Mouse (Mus musculus) liver, adult (tissue): Measurements from ENCODE around the gene Hcn4.

ENCODE experiments used
- GATA4 ChIP-seq: IDR thresholded peaks from 2 replicates; pipeline ENCODE4 v1.6.1; 2014; ENCODE audit warnings: mild to moderate bottlenecking, low read length; ENCODE audit not compliant: insufficient replicate concordance

Gene Hcn4

DNA sequence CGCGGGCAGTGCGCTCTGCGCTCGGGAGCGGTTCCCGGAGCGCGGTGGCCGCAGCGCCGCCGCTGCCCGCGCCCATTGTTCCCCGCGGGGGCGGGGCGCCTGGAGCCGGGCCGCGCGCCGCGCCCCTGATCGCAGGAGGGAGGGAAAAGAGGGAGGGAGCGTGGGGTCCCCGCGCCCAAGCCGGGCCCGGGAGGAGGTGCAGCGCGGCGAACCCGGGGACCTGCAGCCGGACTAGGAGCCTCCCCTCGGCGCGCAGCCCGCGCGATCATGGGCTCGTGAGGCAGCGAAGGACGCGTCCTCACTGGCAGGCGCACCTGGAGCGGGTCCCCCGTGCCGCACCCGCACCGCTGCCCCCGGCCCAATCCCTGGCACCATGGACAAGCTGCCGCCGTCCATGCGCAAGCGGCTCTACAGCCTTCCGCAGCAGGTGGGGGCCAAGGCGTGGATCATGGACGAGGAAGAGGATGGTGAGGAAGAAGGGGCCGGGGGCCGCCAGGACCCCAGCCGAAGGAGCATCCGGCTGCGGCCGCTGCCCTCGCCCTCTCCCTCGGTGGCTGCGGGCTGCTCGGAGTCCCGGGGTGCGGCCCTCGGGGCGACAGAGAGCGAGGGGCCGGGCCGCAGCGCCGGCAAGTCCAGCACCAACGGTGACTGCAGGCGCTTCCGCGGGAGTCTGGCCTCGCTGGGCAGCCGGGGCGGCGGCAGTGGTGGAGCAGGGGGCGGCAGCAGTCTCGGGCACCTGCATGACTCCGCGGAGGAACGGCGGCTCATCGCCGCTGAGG is at the start of gene Hcn4:
TSS of gene Hcn4 (plus strand) at position 274 of the 779 bp plus-strand sequence.
- TF ChIP-seq GATA4, result no peak

DNA sequence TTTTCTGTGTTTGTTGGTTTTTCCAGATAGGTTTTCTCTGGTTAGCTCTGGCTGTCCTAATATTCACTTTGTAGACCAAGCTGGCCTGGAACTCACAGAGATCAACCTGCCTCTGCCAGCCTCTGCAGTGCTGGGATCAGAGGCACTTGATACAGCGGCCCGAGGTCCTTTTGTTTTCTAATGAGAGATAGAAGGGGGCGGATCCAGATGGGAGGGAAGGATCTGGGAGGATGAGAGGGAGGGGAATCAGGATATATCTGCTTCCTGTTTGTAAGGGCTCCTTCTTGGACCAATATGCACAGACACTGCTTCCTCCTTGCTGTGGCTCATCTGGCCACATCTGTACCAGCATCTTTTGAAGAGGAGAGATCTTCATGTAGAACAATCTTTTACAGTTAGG is 48.5 kb upstream of the Hcn4 start:
- no peak for TF ChIP-seq GATA4

DNA sequence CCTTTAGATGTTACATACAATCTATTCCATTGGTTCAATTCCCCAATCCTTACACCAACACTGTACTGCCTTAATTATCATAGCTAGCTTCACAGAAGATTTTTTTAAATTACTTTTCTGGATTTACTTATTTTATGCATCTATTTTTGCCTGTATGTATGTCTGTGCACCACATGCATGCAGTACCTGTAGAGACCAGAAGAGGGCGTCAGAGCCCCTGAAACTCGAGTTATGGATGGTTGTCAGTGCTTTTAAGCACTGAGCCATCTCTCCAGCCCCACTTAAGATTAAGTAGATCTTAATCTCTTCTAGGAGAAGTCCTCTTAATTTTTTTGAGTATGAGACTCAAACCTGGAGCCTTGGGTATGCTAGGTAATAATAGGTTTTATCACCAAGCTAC is 47.8 kb upstream of the Hcn4 start:
- TF ChIP-seq GATA4, result no peak

DNA sequence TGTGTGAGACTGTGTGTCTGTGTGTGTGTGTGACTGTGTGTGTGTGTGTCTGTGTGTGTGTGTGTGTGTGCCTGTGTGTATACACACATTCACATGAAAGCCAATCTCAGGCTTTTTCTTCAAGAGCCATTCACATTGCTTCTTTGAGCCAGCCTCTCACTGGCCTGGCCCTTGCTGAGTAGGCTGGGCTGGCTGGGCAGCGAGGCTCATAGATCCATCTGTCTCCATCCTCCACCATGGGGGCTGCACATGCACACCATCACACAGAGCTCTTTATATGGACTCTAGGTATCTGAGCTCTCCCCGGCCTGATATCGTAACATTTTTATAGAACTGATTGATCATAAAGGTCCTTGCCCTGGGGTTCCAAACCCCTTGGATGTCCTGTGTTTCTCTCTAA is 33.7 kb upstream of the Hcn4 start:
- TF ChIP-seq GATA4, result no peak

DNA sequence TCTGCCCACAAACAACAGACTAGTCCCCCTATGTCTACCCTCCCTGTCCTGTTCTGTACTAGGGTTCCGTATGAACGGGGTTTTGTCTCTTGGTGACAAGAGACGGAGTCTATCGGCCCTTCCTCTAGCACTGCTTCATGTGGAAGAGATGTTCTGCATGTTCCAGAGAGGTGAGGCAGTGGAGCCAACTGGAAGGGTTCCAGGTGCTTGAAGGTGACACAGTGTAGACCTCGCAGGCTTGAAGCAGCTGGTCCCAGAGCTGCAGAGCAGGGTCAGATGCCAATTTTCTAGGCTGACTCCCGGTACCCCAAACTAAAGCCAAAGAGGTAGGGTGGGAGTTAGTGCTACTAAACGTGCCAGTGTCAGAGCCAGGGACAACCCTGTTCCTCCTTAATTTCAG is 25.1 kb upstream of the Hcn4 start:
- no peak for TF ChIP-seq GATA4

DNA sequence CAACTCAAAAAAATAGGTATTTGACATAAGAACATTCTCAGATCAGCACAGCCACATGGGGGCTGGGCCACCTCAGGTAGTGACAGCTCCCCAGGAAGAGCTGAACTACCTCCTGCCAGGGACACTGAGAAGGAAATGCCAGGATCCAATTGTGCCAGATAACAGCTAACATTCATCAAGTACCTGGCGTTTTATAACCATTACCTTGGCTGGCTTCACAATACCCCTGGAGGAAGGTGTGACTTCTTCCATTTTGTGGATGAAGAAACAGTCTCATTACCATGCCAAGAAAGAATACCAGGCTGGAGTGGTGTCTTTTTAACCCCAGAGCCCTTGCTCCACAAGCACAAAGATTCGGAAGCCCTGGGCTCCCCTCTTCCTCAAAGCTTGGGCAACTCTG is 21.8 kb upstream of the Hcn4 start:
- TF ChIP-seq GATA4, result no peak

DNA sequence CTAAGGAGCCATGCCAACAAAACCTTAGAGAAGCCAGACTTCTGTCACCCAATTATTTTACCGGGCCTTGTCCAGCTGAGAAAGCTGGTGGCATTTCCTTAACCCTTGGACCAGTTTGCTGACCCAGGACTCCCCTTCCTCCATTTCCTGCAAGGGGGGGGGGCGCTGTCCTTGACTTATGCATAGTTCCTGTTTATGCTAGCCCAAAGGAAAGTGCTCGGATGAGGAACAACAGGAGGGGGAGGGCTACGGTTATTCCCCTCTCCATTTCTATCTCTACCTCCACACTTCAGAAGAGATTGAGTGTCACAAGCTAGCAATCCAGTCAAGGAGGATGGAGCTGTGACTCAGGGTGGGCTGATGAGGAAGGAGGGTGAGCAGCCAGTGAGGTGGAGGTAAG is 20.9 kb upstream of the Hcn4 start:
- no peak for TF ChIP-seq GATA4

DNA sequence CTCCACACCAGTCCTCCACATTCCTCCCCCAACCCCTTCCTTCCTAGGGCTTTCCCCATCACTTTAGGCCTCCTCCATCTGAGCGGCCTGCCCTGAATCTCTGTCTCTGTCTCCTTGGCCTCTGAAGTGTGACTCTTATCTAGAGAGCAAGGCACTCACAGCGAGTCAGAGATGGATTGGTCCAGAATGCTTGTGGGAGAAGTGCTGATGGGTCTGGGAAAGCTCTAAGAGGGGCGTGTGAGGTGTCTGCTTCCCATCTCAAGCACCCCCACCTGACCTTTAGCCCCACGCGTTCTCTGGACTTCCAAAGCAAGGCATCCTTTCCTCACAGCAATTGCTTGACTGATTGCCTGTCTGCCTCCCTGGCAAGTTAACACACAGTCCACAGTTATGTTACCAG is 20.4 kb upstream of the Hcn4 start:
- TF ChIP-seq GATA4, result no peak

DNA sequence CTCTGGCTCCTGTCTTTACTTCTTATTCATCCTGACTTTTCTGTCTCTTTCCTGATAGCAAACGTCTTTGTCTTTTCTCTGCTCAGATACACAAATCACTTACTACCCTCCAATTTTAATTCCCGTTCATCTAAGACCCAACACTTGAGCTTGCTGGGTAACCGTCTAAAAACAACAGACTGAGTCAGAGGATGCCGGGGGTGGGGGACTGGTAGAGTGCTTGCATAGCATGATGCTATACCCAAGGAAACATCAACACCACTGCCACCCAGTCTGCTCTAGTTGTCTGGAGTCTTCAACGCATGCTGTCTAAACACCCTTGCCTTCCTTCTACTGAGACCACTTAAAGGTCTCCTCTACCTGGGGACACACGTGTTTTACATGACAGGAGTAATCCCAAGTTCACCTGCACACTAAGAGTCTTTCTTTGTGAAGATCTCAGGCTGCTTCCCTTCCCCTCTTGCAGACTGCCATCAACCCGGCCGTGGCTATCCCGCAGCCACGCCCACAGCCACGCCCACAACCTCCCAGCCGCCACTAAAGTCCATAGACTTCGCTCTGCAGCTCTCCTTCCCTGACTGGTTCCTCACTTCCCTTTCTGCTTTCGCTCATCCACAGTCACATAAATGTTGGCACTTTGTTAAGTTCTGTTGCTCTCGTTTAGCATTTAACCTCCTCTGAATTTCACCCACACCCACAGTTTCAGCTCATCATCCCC is 17.5 kb upstream of the Hcn4 start:
- no peak for TF ChIP-seq GATA4

DNA sequence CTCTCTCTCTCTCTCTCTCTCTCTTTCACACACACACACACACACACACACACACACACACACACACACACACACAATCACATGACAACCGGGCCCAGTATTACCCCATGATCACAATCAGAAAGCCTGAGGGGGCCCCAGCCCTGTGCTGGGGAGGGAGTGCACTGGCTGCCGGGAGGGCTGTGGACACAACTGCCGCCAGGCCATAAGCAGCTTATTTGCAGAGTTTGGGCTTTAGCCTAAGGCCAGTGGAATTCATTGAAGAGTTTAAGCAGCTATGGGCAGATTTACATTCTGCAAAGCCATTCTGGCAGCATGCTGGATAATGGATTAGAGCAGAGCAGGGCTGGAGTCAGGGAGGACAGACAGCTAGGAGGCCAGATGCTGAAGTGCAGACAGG is 12.0 kb upstream of the Hcn4 start:
- TF ChIP-seq GATA4, result no peak

DNA sequence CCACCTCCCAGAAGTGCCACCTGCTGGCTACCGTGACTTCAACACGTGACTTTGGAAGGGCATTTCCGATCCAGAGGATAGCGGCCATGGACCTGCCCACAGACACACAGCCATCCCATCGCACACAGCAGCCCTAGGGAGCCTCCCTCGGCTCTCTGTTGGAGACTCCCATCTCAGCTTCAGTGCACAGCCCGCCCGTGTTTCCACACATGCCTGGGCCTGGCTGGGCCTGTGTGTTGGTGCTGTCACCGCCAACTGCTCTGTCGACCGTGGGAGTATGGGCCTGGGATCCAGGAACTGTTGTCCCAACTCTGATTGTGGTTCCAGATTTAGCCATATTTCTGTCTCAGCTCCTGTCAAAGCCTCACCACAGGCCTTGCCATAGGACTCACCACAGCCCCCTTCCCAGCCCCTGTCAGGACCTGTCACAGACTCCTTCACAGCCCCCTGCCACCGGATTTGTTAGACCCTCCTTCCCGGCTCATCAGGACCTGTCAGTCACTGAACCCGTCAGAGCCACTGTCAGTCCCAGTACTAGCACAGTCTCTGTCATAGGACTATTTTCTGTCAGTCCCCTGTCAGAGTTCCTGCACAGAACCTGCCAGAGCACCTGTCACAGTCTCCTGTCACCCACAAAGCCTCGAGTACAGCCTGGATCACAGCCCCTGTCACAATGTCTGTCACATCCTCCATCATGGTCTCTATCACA is 7.5 kb upstream of the Hcn4 start:
- TF ChIP-seq GATA4, result no peak

DNA sequence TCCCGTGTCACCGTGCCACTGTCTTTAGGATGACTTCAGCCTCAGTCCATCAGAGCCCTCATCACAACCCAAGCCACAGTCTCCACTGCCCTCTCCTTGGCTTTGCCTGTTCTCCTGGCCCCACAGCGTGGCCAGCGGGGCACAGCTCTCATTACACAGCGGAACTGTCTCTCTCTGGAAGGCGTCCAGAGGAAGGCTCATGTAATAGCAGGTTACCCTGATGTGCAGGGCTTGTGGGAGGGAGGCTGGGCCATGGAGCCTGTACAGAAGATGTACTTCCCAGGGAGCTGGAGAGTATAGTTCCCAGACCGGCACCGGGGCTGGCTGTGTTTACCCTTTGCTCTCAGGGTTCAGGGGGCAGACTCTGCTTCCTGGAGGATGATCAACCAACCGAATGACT is 6.8 kb upstream of the Hcn4 start:
- no peak for TF ChIP-seq GATA4

DNA sequence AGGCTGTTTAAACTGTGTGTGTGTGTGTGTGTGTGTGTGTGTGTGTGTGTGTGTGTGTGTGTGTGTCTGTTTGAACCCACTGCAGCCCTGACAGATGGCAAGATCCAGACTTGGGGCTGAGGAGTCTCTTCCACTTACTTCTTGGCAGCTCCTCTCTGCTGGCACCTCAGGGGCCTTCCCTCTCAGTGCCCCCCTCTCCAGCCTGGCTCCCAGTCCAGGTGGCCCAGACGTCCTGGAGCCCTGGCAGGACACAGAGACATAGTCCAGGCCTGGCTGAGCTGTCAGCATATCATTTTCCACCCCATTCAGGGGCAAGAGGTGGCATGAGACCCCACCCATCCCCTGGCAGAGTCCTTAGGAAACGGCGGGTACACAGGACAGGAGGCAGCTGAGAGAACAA is 5.5 kb upstream of the Hcn4 start:
- no peak for TF ChIP-seq GATA4

DNA sequence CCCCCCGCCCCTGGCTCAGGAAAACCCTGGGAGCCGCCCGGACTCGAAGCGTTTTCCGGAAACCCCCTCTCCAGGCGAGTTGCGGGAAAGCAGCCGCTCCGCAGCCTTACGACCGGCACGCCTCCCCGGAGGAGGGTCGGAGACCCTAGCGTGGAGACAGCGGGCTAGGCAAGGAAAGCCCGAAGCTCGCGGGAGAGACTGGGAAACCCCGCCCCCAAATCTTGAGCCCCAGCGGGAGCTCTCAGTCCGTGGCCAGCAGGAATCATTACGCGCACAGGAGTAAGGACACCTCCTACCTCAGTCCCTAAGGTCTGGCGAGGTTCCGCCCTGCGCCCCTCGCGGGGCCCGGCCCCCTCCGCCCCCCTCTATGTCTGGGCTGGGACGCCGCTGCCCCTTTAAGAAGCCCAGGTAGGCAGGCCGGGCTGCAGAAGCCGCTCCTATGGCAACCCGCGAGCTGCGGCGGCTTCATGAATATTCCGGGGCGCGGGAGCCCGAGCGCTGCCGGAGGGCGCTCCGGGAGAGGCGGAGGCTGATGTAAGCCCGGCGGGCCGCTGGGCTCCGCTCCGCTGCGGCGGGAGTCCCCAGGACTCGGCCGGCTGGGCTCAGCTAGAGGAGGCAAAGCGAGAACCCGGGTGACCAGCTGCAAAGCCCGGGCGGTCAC is 651 bp upstream of the Hcn4 start:
- no peak for TF ChIP-seq GATA4

DNA sequence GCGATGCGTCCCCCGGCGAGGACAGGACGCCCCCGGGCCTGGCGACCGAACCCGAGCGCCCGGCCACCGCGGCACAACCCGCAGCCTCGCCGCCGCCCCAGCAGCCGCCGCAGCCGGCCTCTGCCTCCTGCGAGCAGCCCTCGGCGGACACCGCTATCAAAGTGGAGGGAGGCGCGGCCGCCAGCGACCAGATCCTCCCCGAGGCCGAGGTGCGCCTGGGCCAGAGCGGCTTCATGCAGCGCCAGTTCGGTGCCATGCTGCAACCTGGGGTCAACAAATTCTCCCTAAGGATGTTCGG is 655 bp downstream of the Hcn4 start:
- no peak for TF ChIP-seq GATA4

DNA sequence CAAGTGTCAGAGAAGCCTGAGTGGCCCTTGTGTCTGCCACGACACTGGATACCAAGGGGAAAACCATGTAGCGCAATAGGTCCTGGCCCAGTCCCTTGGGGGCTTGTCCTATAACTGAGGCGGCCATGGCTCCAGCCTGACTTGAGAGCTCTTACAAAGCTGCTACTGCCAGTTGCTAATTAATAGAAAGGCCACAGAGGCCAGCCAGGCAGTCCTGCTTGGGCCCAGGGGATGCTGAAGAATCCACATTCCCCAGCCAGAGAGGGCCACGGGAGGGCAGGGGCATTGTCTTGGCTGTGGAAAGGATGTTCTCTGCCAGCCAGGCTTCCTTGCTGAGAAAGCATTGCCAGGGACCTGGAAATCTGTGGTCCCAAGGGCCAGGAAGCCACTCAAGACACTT is 6.4 kb downstream of the Hcn4 start:
- no peak for TF ChIP-seq GATA4

DNA sequence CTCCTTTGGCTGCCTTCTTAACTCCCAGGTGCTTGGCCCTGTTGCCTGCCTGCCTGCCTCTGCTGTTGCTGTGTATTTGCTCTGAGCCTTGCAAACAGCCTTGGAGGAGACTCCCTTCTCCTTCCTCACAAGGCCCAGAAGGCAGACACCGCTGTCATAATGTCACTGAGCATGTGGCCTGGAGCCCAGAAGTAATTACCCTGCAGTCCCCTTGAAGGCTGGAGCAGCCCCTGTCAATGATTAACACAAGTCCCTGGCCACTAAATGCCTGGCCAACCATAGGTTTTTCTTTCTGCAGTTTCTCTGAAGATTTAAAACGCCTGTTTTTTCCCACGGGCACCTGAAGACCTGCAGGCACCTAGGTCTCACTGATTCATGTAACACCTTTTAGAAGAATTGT is 9.7 kb downstream of the Hcn4 start:
- no peak for TF ChIP-seq GATA4

DNA sequence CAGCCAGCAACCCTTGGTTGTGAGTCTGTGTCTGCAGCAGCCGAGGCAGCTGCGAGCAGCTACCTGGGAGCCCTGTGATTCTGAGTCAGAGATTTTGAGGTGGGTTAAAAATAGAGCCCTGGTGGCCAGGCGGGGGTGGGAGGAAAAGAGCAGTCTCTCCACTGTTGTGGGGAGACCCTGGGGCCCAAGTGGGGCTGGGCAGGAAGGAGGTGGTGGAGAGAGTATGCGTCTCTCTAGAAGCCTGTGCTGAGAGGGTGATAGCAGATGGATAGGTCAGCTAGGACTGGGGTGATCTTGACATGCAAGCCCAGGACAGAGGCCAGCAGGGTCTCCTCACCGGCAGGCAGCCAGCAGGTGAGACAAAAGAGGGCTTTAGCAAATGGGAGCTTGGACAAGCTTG is 14.0 kb downstream of the Hcn4 start:
- no peak for TF ChIP-seq GATA4
